Mouse (Mus musculus) lung, adult 2 months (tissue): ENCODE results near the gene Mfsd8. TPM values are rescaled to one million over a fixed set of nuclear protein-coding genes. Genes with fewer than 3 reads are reported as not detected.
A peak's percentile ranks its signal among the peaks of the same experiment; 100 is the strongest.

Experiments used
- DNase-seq: peaks from one replicate; pipeline ENCODE4 v3.0.0; 2022
- H3K4me1 ChIP-seq: fragments of 200-500 bp; 2 replicates; pipeline ENCODE4 v1.6.1; 2011; ENCODE audit warnings: low read length; ENCODE audit not compliant: control insufficient read depth, insufficient read depth
- H3K4me3 ChIP-seq: fragments of 200-500 bp; replicated peaks from 2 replicates; pipeline ENCODE3; 2011; ENCODE audit warnings: low read depth, mild to moderate bottlenecking, control low read depth, low read length; ENCODE audit errors: extremely low read depth
- CTCF ChIP-seq: fragments of 200-500 bp; IDR thresholded peaks from 2 replicates; pipeline ENCODE4 v1.5.1; 2011; ENCODE audit warnings: mild to moderate bottlenecking, low read length, control low read depth; ENCODE audit not compliant: insufficient read depth
- POLR2A ChIP-seq: fragments of 200-500 bp; IDR thresholded peaks from 2 replicates; pipeline ENCODE4 v1.6.1; 2011; ENCODE audit warnings: low read depth, mild to moderate bottlenecking, control low read depth, low read length, borderline replicate concordance; ENCODE audit errors: extremely low read depth
- WGBS: fragments of 180-500 bp; shearing (Covaris S2); methylation state at CpG from one replicate; pipeline ENCODE4 v1.1.7; 2018; 5-methylcytosine and 5-hydroxymethylcytosine counted together
- polyA plus RNA-seq: library from polyadenylated mRNA; depleted of rRNA; stranded (reverse); fragments of >200 nt; gene quantifications from 2 replicates; pipeline ENCODE4 v1.2.3, GENCODE M21; 2012; rRNA removed

Mfsd8 gene
- polyA plus RNA-seq, 1 experiment = 4.4 TPM

- no peak for DNase-seq
- WGBS = 76% methylated on average over 2 of the region's 2 CpGs
Measured at GRCm38 (mm10) chr3:40806871-40807270, 39.8 kb downstream of the Mfsd8 start.

GRCm38 (mm10) chr3:40800373-40800823 is 46.3 kb downstream of the Mfsd8 start:
- Histone ChIP-seq H3K4me1 (no peaks in the 10 kb centered on the region; the same call in 1 of the 2 replicates), H3K4me3 (peak overlapping the region; percentile 77)
- WGBS = 1% methylated on average over 37 of the region's 37 CpGs
- TF ChIP-seq POLR2A (no peak), CTCF (no peak)
- DNase-seq = no peak

More at GRCm38 (mm10) chr3:40806871-40807270, 39.8 kb downstream of the Mfsd8 start:
- Histone ChIP-seq H3K4me3 (no peak overlapping the region), H3K4me1 (no peaks in the 10 kb centered on the region)
- TF ChIP-seq POLR2A (no peak), CTCF (no peak)

DNA sequence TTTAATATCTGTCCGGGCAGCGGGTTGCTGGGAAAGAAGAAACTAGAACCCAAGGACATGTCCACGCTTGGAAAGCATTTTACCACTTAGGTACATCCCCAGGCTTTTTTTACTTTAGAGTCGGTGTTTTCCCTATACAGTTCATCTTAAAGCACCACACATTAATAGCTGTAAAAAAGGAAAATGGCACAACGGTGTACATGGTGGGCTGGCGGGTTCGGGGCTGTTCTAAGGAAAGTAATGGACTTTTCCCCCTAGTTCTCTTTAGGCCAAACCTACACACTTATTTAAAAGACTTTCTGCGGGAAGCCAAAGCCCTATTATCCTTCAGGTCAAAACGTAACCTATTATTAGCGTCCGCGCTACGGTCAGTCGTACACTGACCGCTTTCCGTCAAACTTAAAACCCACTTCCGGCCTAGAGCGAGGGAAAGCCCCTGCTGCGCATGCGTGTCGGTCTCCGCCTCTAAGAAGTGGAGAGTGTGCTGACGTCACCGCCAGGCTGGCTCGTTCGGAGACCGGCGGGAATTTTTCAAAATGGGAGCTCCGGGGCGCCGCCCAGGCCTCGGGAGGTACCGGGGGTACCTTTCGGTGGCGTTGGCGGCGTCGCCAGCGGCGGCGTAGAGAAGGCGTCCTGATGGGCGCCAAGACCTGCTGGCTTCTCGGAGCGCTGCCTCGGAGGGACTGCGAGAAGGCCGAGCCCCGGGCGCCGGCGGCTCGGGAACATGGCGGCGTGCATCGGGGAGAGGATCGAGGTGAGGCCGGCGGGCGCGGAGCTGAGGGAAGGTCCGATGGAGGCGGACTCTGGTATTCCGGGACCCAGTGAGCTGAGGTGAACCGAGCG is 46.9 kb downstream of the Mfsd8 start, which contains the start of gene Plk4:
TSS of gene Plk4 (plus strand) at position 490 of the 843 bp plus-strand sequence.
- peak; percentile 92 for DNase-seq
- no peak for TF ChIP-seq CTCF
- TF ChIP-seq POLR2A = peak; percentile 62; the same call in 1 of the 2 replicates
- H3K4me1 ChIP-seq = no peaks in the 10 kb centered on the region; the same call in 1 of the 2 replicates
- 2% methylated on average over 66 of the region's 66 CpGs for WGBS
- H3K4me3 ChIP-seq = peak within 1 kb of the TSS; percentile 78

- 44% methylated on average over 7 of the region's 7 CpGs for WGBS
- H3K4me1 ChIP-seq = no peaks in the 10 kb centered on the region; the same call in 1 of the 2 replicates
- no peak overlapping the region for H3K4me3 ChIP-seq
- TF ChIP-seq POLR2A = no peak
- TF ChIP-seq CTCF = peak; percentile 57
- DNase-seq = peak; percentile 28
Measured at GRCm38 (mm10) chr3:40798500-40798899, 48.2 kb downstream of the Mfsd8 start.

GRCm38 (mm10) chr3:40798054-40798453 is 48.6 kb downstream of the Mfsd8 start:
- Histone ChIP-seq H3K4me3 (no peak overlapping the region), H3K4me1 (no peaks in the 10 kb centered on the region; the same call in 1 of the 2 replicates)
- TF ChIP-seq CTCF (no peak), POLR2A (no peak)
- WGBS = 60% methylated on average over 1 of the region's 1 CpGs
- DNase-seq = no peak

DNA sequence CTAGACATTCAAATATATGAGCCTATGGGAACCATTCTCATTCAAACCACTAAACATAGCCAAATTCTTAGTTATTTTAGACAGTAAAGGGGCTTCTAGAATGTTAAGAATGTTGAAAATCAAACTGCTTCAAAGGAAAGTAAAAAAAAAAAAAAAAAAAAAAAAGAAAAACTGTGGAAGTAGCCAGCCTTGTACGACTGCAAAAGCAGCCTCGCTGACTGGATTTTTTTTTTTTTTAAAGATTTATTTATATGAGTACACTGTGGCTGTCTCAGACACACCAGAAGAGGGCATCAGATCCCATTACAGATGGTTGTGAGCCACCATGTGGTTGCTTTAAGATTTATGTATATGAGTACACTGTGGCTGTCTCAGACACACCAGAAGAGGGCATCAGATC is 52.9 kb downstream of the Mfsd8 start:
- H3K4me3 ChIP-seq = no peak overlapping the region
- no peaks in the 10 kb centered on the region for H3K4me1 ChIP-seq
- DNase-seq = no peak
- WGBS = 69% methylated on average over 2 of the region's 2 CpGs
- no peak for TF ChIP-seq CTCF
- TF ChIP-seq POLR2A = no peak

Other genes with a start within 250 kb of the Mfsd8 start
- gene Slc25a31, start 138.0 kb downstream of the Mfsd8 start, polyA plus RNA-seq = 0.17 and 0.18 TPM in 2 replicates
- gene Hspa4l, start 102.4 kb downstream of the Mfsd8 start, polyA plus RNA-seq = 14.5 and 24.6 TPM in 2 replicates
- gene Plk4, start 46.9 kb downstream of the Mfsd8 start, polyA plus RNA-seq = 1.5 and 1.8 TPM in 2 replicates
- gene Abhd18, start 84 bp upstream of the Mfsd8 start, polyA plus RNA-seq = 2.5 and 3.0 TPM in 2 replicates
- not detected in 2 replicates for gene 1700034I23Rik, start 55.7 kb upstream of the Mfsd8 start, polyA plus RNA-seq
- 3.7 and 4.4 TPM in 2 replicates for gene Larp1b, start 102.9 kb upstream of the Mfsd8 start, polyA plus RNA-seq
- gene Pgrmc2, start 236.2 kb upstream of the Mfsd8 start, polyA plus RNA-seq = 15.8 and 19.1 TPM in 2 replicates